Mouse (Mus musculus) layer of hippocampus, postnatal 10 days (tissue): ENCODE results near the gene Abhd17a. TPM values are rescaled to one million over a fixed set of nuclear protein-coding genes. Genes with fewer than 3 reads are reported as not detected.
A peak's percentile ranks its signal among the peaks of the same experiment; 100 is the strongest.

Experiments used
- DNase-seq, 2 experiments: peaks; one replicate each; pipeline ENCODE4 v3.0.0; 2021; ENCODE audit warnings: low spot score in 2 of 2
- microRNA-seq, 2 experiments: library from miRNA; unstranded; fragments of <30 nt; microRNA quantifications; one replicate each; pipeline ENCODE4 v1.2.0; 2021
- total RNA-seq, 2 experiments: library from RNA; stranded (reverse); gene quantifications; 2 replicates each; pipeline ENCODE4 v1.2.3; 2021

Abhd17a gene
- total RNA-seq, 2 experiments from 2014 or later: 179 to 191 TPM

GRCm38 (mm10) chr10:80548428-80549006, 41.6 kb downstream of the Abhd17a start:
- peak; percentile 69 to 76 for DNase-seq

DNA sequence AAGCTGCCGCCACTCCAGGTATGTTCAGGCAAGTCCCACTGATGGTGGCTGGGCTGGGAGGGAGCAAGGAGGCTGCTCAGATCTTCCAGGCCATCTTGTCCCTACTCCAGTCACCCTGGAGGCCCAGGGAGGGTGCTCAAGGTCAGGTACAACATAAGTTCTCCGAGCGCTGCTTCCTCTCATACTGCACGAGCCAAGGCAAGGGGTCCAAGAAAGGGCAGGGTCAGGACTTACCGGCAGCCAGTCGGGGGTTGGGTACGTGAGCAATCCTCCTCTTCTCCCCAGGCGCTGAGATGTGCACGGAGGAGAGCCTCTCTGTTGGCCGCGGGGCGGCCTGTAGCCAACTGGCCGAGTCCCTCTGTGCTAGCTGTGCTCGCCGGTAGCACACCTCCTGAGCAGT, 42.6 kb downstream of the Abhd17a start:
- no peak for DNase-seq

DNA sequence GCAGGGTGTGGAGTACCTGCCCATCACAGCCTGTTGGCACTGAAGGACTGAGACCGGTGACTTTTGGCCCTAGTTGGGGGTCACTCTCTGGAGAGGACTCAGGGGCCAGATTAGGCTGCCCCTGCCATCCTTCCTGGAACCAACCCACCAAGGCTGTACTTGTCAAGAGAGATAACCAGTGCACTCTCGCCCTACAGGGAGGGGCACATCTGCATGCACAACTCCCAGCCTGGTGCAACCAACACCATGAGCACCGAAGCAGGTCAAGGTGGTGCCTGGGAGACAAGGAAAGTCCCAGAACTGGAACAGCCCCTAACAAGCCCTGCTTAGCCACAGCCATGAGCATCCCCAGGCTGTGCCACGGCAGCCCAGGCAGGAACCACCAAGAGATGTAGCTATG, 43.2 kb downstream of the Abhd17a start:
- no peak for DNase-seq

GRCm38 (mm10) chr10:80545590-80545989, 44.6 kb downstream of the Abhd17a start:
- DNase-seq: no peak

DNA sequence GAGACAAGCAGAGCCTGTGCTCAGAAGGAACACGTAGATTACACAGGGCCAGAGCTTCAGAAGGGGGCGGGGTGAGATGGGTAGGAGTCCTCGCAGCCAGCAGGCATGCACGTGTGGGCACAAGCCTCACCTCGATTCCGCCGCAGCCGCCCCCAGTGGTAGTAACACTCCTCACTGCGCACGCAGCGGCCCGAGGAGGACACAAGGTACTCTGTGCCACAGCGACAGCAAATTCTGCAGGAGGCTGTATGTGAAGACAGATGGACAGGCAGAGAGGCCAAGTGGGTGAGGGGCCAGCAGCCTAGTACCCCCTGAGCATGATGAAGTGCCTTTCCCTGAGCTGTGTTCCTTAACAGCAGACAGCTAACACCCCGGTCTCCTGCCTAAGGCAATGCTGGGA, 46.3 kb downstream of the Abhd17a start:
- no peak for DNase-seq

DNA sequence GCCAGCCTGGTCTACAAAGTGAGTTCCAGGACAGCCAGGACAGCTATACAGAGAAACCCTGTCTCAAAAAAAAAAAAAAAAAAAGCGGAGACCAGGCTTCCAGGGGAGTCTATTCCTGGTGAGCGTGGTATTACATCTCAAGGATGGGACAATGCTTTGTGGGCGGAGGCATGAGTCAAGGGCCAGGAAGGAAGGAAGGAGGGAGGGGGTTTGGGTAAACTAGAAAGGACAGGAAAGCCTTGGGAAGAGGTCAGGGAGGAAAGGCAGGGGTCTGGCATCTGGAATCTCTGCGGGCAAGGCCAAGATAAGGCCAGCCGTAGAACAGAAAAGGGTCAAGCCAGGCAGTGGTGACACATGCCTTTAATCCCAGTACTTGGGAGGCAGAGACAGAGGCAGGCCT, 50.6 kb downstream of the Abhd17a start:
- DNase-seq: no peak

DNA sequence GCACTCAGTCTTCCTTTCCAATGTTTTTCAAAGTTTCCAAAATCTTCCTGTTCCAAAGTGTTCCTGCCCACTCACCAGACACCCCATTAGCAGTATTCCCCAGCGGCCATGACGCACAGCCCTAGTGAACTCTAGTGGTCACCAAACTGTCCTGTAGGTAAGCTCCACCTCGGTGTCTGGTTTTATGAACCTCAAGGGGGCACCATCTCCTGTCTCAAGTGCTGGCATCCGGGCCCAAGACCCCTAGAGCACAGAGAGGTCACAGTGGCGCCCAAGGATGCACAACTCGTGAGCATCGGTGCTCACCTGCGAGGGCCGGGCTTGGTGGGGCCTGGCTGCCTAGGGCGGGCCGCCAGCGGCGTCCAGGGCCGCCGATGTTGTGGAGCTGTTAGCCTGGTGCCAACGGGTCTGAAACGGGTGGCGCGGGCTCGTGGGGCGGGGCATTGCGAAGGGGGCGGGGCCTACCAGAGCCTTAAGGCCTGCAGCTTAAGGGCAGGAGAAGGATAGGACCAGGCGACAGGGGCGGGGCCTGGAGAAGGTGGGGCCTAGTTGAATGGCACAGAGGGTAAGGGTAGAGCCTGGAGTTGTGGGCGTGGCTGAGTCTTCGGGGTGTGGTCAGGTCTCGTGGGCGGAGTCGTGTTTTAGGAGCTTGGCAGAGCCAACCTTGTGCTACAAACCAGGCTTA, 51.3 kb downstream of the Abhd17a start, which contains the start of gene Atp8b3:
TSS of gene Atp8b3 (minus strand) at position 415 of the 685 bp plus-strand sequence.
- DNase-seq: peak in 1 of 2 experiments; percentile 46

GRCm38 (mm10) chr10:80538180-80538579, 52.0 kb downstream of the Abhd17a start:
- DNase-seq: no peak

GRCm38 (mm10) chr10:80535711-80536110, 54.4 kb downstream of the Abhd17a start:
- DNase-seq: no peak

- no peak for DNase-seq
Observed at GRCm38 (mm10) chr10:80535071-80535470, 55.1 kb downstream of the Abhd17a start.

- no peak for DNase-seq
Observed at GRCm38 (mm10) chr10:80533704-80534103, 56.4 kb downstream of the Abhd17a start.

Small RNA genes lying within 50 kb of the gene (microRNA-seq; reads per million reads assigned to microRNA genes)
- 2.0 to 2.2 reads per million in 2 experiments for gene Mir6912

Other genes starting within 250 kb of the Abhd17a start
- 1 to 10 TPM in 1 of 2 experiments, under 1 TPM in 1; 0.75 to 1.2 TPM for gene Adamtsl5, start 241.9 kb downstream of the Abhd17a start, total RNA-seq
- gene Plk5, start 233.9 kb downstream of the Abhd17a start, total RNA-seq: 1 to 10 TPM; 1.7 to 3.8 TPM
- gene Mex3d, start 202.7 kb downstream of the Abhd17a start, total RNA-seq: 10 to 100 TPM; 33.6 to 36.6 TPM
- gene Mbd3, start 190.8 kb downstream of the Abhd17a start, total RNA-seq: 100 to 1,000 TPM; 119 to 129 TPM
- gene Uqcr11, start 183.5 kb downstream of the Abhd17a start, total RNA-seq: 100 to 1,000 TPM; 503 to 527 TPM
- gene Tcf3, start 156.7 kb downstream of the Abhd17a start, total RNA-seq: 10 to 100 TPM; 36.1 to 42.9 TPM
- under 1 TPM; 0.07 TPM for gene Onecut3, start 95.5 kb downstream of the Abhd17a start, total RNA-seq
- gene Atp8b3, start 51.2 kb downstream of the Abhd17a start, total RNA-seq: under 1 TPM; 0.21 to 0.38 TPM
- 10 to 100 TPM; 49.5 to 53.9 TPM for gene Rexo1, start 28.8 kb downstream of the Abhd17a start, total RNA-seq
- 10 to 100 TPM; 41.8 to 43.6 TPM for gene Klf16, start 13.0 kb downstream of the Abhd17a start, total RNA-seq
- 10 to 100 TPM; 34.9 to 42.9 TPM for gene Scamp4, start 12.5 kb upstream of the Abhd17a start, total RNA-seq
- gene Adat3, start 12.5 kb upstream of the Abhd17a start, total RNA-seq: 1 to 10 TPM; 2.1 to 4.5 TPM
- 1 to 10 TPM; 2.6 to 3.0 TPM for gene Gm49322, start 15.7 kb upstream of the Abhd17a start, total RNA-seq
- 100 to 1,000 TPM; 146 to 157 TPM for gene Csnk1g2, start 32.5 kb upstream of the Abhd17a start, total RNA-seq
- gene Btbd2, start 66.7 kb upstream of the Abhd17a start, total RNA-seq: 10 to 100 TPM; 84.4 to 90.6 TPM
- 10 to 100 TPM; 48.5 to 53.2 TPM for gene Mknk2, start 87.8 kb upstream of the Abhd17a start, total RNA-seq
- 10 to 100 TPM; 21.2 to 22.5 TPM for gene Mob3a, start 111.6 kb upstream of the Abhd17a start, total RNA-seq
- 10 to 100 TPM; 51.0 to 69.9 TPM for gene Izumo4, start 111.8 kb upstream of the Abhd17a start, total RNA-seq
- 100 to 1,000 TPM; 135 to 139 TPM for gene Ap3d1, start 151.9 kb upstream of the Abhd17a start, total RNA-seq
- gene Dot1l, start 164.9 kb upstream of the Abhd17a start, total RNA-seq: 10 to 100 TPM; 61.0 to 67.4 TPM
- 10 to 100 TPM; 42.9 to 45.3 TPM for gene Sf3a2, start 207.9 kb upstream of the Abhd17a start, total RNA-seq
- 10 to 100 TPM; 61.9 to 72.8 TPM for gene Plekhj1, start 208.3 kb upstream of the Abhd17a start, total RNA-seq
- 1 to 10 TPM; 2.1 to 2.5 TPM for gene Amh, start 214.9 kb upstream of the Abhd17a start, total RNA-seq
- 1 to 10 TPM; 1.4 TPM for gene Jsrp1, start 223.2 kb upstream of the Abhd17a start, total RNA-seq
- 100 to 1,000 TPM; 399 to 419 TPM for gene Oaz1, start 236.3 kb upstream of the Abhd17a start, total RNA-seq